Mouse (Mus musculus) hindbrain, embryonic 15.5 days (tissue): ENCODE measurements at regions not wholly inside any gene's neighbourhood (a gene's known extent, or its start where the extent isn't known, plus 50 kb on each side); places are given as distances from the start of the nearest gene placed in this dataset. TPM values are rescaled to one million over a fixed set of nuclear protein-coding genes. Genes with fewer than 3 reads are reported as not detected.

Source experiments
- microRNA-seq: library from miRNA; unstranded; fragments of <30 nt; microRNA quantifications from one replicate; pipeline ENCODE4, GENCODE M21; 2016

Small RNAs in the stretch of these regions (microRNA-seq; reads per million reads assigned to microRNA genes)
- not detected for gene Gm23189
